Mouse (Mus musculus) cerebellum, adult 9-11 months (tissue): ENCODE results near the gene Mtf1.

ENCODE experiments used
- DNase-seq: peaks from one replicate; pipeline ENCODE4 v3.0.0; 2022

Mtf1 gene

DNA sequence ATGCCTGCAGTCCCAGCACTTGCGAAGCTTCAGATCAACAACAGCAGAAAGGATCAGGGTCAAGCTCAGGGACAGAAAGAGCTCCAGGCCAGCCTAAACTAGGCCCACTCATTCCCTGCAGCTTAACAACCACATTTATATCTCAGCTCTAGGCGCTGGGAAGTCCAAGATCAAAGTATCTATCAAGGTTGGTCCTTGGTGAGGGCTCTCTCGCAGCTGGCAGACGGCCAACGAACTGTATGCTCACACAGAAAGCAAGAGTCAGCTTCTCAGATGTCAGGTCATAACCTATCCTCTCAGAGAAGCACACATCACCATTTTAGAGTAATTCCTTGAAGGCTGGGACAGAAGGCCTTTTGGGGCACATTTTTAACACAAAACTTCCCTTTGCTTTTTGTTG, 56.5 kb downstream of the Mtf1 start:
- DNase-seq: peak; percentile 20

DNA sequence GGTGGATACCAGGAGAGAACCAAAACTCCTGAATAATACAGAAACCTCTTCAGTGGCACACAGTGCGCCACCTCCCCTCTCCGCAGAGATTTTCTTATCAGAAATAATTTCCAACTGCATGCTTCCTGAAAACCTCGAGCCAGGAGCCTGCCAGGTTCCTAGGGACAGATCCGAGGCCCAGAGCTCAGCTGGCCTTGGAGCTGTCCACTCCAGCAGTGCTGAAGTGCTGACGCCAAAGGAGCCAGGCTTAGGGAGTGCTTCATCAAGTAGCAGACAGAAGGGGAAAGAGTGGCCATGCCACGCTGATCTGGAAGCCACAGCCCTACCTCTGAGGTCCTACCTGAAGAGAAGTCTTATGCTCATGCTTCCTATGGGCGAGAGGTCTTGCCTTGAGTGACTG, 58.5 kb downstream of the Mtf1 start:
- peak; percentile 30 for DNase-seq

DNA sequence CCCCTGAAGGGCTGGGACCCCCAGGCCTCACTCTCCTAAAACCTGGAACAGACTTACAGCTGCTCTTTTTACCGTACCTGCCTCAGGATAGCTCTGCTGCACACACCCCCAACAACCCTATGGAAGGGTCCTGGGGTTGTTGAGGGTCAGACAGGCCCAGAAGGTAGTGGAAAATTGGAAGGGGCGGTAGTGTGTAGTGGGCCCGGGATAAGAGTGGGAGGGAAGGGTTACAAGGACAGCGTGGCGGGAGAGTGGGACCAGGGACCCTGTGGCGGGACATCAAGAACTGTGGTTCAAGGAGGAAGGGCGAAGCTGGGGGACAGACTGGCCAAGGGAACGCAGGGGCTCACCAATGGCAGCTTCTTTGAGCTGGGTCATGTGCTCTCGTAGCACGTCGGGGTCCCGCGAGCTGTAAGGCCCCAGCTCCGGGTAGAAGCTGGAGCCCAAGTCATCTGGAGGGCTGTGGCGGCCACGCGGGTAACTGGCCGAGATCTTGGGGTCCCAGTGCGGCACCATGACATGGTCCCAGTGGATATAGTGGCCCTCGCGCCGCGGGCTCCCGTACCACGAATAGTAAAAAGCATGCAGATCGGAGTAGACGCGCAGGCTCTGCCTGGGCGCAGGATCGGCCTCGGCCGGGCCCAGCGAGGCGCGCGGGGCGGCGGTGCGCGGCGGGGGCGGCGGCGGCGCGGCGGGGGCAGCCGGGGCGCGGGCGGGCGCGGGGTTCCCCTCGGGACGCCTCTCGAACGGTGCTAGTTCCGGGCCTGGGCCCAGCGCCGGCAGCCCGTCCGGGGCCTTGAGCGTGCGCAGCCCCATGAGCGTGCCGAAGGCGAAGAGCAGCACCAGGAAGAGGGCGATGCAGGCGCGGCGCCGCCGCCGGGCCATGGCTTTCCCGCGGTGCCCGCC, 59.6 kb downstream of the Mtf1 start, which contains the start of gene Maneal:
TSS of gene Maneal (minus strand) at position 889 of the 906 bp plus-strand sequence.
- peak; percentile 56 for DNase-seq

DNA sequence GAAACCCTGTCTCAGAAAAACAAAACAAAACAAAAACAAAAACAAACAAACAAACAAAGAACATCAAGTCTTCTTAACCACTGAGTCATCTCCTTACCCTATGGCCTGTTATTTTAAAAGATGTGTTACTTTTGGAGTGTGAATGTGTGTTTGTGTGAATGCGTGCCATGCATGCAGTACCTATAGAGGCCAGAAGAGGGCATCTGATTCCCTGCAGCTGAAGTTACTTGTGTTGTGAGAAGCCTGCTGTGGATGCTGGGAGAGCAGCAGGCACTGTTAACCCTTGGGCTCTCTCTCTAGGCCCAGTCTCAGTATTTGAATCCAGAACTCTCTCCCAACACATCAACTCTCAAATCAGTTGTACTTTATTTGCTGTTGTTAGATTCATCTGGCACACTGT, 70.8 kb downstream of the Mtf1 start:
- no peak for DNase-seq

DNA sequence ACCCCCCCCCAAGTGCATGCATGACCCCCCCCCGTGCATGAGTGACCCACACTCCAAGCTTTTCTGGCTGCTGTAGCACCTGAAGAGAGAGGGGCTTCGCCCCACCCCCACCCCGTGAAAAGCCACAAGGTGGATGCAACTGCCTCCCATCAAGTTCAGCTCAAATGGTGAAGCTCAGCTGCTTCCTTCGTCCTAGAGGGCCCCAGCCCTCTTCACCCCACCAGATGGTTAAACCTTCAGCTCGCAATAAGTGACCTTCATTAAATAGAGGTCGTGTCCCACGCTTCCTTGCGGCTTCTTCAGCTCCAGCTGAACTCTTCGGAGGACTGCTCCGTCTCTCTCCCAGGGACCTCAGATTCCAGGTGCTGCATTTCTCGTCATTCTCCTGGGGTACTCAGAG, 78.7 kb downstream of the Mtf1 start, which contains the start of gene Epha10:
TSS of gene Epha10 (plus strand) at position 301 of the 400 bp plus-strand sequence.
- DNase-seq: no peak

DNA sequence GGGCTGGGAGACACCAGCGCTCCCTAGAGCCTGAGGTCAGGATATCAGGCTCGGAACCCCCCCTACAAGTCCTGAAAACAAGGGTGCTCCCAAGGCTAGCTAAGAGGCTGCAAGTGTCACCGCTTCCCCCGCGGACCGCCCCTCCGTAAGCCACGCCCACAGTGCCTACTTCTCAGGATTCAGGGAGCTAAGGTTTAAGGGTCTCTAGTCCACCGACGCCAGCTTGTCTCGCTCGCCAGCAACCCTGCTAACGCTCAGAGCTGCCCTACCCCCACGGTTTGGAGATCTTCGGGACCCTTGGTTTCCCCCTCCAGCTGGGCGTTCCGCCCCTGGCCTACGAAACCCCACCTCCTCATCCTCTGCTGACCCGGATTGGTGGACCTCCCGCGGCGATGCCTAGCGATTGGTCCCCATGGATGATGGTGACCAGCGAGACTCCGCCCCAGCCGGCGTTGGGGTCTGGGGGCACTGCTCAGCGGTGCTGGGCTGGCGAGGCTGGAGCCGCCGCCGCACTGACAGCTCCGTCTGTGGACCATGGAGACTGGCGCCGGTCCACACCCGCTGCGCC, 79.5 kb downstream of the Mtf1 start:
- DNase-seq: peak; percentile 63

DNA sequence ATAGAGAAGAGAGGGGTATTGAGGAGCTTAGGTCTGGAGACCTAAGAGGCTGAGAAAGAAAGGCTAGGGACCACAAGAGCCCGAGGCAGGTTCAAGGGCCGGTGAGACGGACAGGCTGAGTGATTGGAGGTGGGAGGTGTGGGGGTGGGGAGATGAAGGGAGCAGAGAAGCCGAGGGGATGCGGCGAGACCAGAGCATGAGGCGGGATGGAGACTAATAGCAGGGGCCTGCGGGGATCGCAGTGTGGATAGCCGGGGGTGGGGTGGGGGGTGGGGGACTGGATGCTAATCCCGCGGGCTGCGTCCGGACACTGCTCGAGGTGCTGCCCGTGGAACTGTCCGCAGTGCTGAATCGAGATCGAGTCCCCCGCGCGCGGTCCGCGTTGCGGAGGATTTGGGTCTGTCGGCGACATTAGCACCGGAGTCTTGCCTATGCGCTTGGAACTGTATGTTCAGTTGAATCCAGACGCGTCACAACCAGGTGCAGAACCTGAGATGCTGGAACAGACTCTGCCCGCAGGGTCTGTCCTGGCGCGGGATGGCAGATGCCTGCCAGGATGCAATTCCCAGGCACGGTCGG, 80.3 kb downstream of the Mtf1 start:
- no peak for DNase-seq

DNA sequence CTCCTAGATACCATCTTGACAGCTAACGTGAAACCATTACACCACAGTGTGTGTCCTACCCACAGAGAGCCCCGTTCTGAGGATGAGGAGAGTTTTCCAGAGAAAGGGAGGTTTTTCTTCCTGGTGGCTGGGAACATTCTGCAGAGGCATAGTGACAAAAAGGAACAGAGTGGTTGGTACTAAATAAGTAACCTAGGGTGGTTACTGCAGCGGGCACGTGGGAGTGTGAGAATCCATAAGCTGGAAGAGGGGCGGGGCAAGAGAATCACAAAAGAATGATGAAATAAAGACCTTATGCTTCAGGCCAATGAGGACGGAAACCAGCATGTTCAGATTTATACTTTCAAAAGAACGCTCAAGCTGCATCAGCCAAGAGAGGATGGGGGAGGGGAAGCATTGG, 86.8 kb downstream of the Mtf1 start:
- DNase-seq: no peak

DNA sequence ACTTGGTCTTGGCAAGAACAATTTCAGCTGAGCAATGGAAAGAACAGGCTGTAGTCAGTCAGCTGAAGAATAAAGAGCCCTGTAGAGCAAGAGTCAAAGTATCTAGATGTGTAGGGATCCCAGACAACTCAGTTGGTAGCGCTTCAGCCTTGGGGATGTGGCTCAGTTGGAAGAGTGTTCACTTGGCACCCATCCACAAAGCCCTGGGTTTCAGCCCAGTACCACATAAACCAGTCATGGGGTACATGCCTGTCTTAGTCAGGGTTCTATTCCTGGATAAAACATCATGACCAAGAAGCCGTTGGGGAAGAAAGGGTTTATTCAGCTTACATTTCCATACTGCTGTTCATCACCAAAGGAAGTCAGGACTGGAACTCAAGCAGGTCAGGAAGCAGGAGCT, 88.0 kb downstream of the Mtf1 start:
- DNase-seq: no peak

DNA sequence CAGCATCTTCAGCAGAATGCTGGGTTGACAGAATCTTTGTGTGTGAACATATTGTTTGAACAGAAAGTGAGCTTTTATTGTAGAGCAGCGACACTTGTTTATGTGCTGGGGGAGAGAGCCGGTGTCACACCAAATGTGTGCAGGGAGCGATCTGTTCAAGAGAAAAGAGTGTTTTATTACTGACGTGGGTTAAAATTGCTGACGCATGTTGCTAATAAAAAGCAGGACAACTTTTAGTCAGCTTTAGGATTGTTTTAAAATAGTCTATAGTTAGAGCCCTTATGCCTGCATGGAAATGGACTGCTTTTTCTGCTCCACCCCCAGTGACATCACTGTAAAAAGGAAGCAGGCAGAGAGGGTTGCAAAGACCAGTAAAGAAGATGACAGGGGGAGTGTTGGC, 88.9 kb downstream of the Mtf1 start:
- DNase-seq: no peak

DNA sequence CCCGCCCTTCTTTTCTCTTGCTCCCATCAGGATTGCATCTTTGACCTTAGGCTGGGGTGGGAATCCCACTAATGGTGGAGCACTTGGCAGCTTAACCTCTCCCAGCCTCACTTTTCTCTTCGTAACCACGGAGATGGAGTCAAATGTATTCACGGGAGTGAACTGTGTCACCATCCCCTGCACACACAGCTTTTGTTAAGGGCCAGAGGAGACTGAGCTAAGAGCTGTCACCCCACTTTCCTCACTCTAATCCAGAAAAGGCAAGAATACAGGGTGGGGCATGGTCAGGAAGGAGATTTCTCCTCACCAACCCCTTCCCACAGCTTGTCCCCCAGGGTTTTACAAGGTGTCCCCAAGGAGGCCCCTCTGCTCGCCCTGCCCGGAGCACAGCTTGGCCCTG, 91.9 kb downstream of the Mtf1 start:
- peak; percentile 43 for DNase-seq

DNA sequence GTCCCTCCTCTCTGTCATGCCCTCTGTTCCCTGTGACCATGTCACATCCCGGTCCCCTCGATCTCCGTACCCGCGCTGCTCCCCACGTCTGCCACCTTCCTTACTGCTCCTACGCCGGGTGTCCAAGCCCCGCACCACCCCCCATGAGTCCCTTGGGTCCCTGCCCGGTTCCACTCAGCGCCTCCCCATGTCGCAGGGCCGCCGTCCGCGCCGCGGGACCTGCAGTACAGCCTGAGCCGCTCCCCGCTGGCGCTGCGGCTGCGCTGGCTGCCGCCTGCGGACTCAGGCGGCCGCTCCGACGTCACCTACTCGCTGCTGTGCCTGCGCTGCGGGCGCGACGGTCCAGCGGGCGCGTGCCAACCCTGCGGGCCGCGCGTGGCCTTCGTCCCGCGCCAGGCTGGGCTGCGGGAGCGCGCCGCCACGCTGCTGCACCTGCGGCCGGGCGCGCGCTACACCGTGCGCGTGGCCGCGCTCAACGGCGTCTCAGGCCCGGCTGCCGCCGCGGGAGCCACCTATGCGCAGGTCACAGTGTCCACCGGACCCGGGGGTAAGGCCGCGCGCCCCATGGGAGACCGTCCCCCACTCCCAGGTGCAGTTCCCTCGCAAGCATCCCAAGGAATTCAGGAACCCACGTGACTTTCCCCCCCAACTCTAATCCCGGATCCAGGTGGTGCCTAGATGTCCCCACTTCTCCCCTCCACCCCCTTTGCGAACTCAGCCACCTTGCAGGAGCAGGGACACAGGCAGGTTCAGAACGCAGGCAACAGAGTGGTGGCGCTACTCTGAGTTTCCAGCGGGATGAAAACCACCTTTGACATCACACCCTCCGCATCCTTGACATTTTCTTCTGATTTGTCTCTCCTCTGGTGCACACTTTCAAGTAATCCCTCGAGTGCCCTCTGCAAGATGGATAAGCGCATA, 92.9 kb downstream of the Mtf1 start:
- peak; percentile 88 for DNase-seq

DNA sequence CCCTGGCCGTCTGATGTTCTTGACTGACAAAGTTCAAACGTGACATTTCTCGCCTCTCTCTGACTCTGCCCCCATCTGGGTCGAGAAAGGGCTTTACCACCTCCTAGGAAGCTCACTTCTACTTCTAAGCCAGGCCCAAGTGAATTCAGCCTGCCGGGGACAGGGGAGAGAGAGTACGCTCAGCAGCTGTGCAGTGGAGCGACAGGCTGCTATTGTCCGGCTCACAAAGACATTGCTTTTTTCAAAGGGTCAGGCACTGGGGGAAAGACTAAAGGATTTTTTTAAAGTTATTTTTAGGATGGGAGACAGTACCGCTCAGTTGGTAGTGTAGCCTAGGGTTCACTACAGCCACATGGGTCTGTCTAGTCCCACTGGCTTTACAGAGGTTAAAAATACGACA, 96.5 kb downstream of the Mtf1 start:
- no peak for DNase-seq
